Mouse (Mus musculus) thymus, adult 2 months (tissue): ENCODE data around the gene Olfr473.

Experiments used
- CTCF ChIP-seq: fragments of 200-500 bp; IDR thresholded peaks from 2 replicates; pipeline ENCODE4 v1.5.1; 2012; ENCODE audit warnings: mild to moderate bottlenecking, control low read depth, low read length, moderate library complexity, borderline replicate concordance; ENCODE audit not compliant: control insufficient read depth, poor library complexity, insufficient read depth; ENCODE audit errors: extremely low read depth
- POLR2A ChIP-seq: fragments of 200-500 bp; IDR thresholded peaks from 2 replicates; pipeline ENCODE4 v1.6.1; 2012; ENCODE audit warnings: mild to moderate bottlenecking, low read length, control low read depth, moderate library complexity; ENCODE audit not compliant: control insufficient read depth, poor library complexity, insufficient read depth; ENCODE audit errors: extremely low read depth

- TF ChIP-seq POLR2A = no peak
- TF ChIP-seq CTCF = no peak
Measured at GRCm38 (mm10) chr7:107964503-107964902, 34.3 kb downstream of the Olfr473 start, which contains the start of gene Olfr476.
